Mouse (Mus musculus) spleen, postnatal 10 days (tissue): ENCODE data around the gene Rhobtb1.
A peak's percentile ranks its signal among the peaks of the same experiment; 100 is the strongest.

Experiments
- DNase-seq, 2 experiments: peaks; one replicate each; pipeline ENCODE4 v3.0.0; 2021 to 2022; ENCODE audit warnings: low spot score in 2 of 2

The Rhobtb1 gene

GRCm38 (mm10) chr10:69210659-69211058, 59.4 kb downstream of the Rhobtb1 start:
- no peak for DNase-seq

GRCm38 (mm10) chr10:69211560-69211959, 60.3 kb downstream of the Rhobtb1 start:
- no peak for DNase-seq

GRCm38 (mm10) chr10:69211976-69212375, 60.7 kb downstream of the Rhobtb1 start:
- DNase-seq, result peak in 1 of 2 experiments; percentile 16

- peak; percentile 36 to 62 for DNase-seq
Measured at GRCm38 (mm10) chr10:69212542-69213440, 61.6 kb downstream of the Rhobtb1 start, which contains the start of gene A930033H14Rik. TSS of gene A930033H14Rik (minus strand) at chr10:69213098.

- DNase-seq, result peak in 1 of 2 experiments; percentile 34
Measured at GRCm38 (mm10) chr10:69213451-69213877, 62.2 kb downstream of the Rhobtb1 start.

- DNase-seq, result no peak
Measured at GRCm38 (mm10) chr10:69213986-69214385, 62.8 kb downstream of the Rhobtb1 start.

- DNase-seq, result no peak
Measured at GRCm38 (mm10) chr10:69217127-69217690, 66.0 kb downstream of the Rhobtb1 start.

- DNase-seq, result no peak
Measured at GRCm38 (mm10) chr10:69218458-69219288, 67.4 kb downstream of the Rhobtb1 start.

GRCm38 (mm10) chr10:69219289-69219626, 68.0 kb downstream of the Rhobtb1 start:
- no peak for DNase-seq

- DNase-seq, result no peak
Measured at GRCm38 (mm10) chr10:69220296-69220695, 69.1 kb downstream of the Rhobtb1 start.

GRCm38 (mm10) chr10:69221148-69221547, 69.9 kb downstream of the Rhobtb1 start:
- DNase-seq, result no peak

- DNase-seq, result no peak
Measured at GRCm38 (mm10) chr10:69221955-69222354, 70.7 kb downstream of the Rhobtb1 start.

GRCm38 (mm10) chr10:69223232-69223631, 72.0 kb downstream of the Rhobtb1 start:
- no peak for DNase-seq

- DNase-seq, result no peak
Measured at GRCm38 (mm10) chr10:69224276-69224675, 73.0 kb downstream of the Rhobtb1 start.

GRCm38 (mm10) chr10:69225471-69225870, 74.2 kb downstream of the Rhobtb1 start:
- DNase-seq, result no peak

- no peak for DNase-seq
Measured at GRCm38 (mm10) chr10:69225951-69226350, 74.7 kb downstream of the Rhobtb1 start.

GRCm38 (mm10) chr10:69237185-69237584, 86.0 kb downstream of the Rhobtb1 start:
- peak in 1 of 2 experiments; percentile 26 for DNase-seq

GRCm38 (mm10) chr10:69237781-69238180, 86.5 kb downstream of the Rhobtb1 start:
- no peak for DNase-seq

GRCm38 (mm10) chr10:69238311-69238710, 87.1 kb downstream of the Rhobtb1 start:
- no peak for DNase-seq

- DNase-seq, result no peak
Measured at GRCm38 (mm10) chr10:69240530-69240929, 89.3 kb downstream of the Rhobtb1 start.

- DNase-seq, result no peak
Measured at GRCm38 (mm10) chr10:69245151-69245550, 93.9 kb downstream of the Rhobtb1 start.
